Mouse (Mus musculus): ENCODE measurements around the gene Slc6a19.
A peak's percentile ranks its signal among the peaks of the same experiment; 100 is the strongest.
"Not testable (repeated sequence)": the region's sequence is repeated elsewhere in the genome, so short reads cannot be mapped to it uniquely, and the experiment has no call there.

The Slc6a19 gene

DNA sequence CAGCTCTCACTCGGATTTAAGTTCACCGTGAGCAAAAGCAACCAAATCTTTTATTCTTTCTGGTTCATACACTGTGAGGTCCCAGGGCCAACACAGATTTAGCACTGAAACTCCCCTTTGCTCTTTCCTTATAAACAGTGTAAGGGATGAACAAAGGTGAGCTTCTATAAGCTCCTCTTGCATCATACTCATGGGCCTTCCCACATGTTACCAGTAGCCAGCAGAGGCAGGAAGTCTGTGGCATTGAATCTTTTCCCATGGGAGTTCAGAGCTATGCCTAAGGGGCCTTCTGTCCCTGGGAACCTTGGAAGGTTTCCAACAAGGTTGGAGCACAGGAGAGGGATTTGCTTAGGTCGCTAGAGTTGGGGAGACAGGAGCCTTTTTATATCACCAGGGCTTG is 7.6 kb upstream of the Slc6a19 start:
- DNase-seq (ENCODE audit: low spot score): no peak

DNA sequence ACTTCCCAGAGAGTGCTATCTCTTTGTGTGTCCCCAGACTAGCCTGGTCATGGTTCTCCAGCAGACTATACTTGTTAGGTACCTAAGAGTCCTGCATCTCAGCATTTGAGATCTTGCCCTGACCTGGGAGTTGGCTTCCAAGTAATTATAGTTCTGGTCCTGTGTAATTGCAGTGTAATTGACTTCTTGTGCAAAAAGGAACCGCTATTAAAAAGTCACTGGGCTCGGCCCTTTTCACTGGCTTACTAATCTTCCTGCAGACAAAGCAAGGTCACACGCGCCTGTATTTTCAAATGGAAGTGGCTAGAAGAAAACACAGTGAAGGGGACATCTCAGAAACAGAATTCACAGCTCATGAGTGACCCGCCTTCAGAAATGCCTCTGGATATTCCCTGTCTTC is 7.1 kb upstream of the Slc6a19 start:
- DNase-seq (ENCODE audit: low spot score): no peak

DNA sequence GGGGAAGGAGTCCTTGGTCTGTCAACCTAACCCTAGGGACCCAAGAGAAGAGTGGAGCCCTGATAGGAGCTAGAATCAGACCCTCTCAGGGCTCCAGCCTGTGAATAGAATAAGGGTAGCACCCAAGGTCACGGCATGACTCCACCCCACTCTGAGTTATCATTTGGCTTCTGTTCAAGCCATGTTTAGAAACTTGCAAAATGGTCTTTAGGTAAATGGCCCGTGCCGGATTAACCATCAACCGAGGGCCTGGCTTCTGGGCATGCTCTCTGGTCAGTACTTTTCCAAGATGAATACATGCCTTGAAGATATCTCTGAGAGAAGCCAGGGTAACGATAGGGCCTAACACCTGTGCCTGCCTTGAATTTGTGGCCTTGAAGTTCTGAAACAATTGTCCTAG is 6.6 kb upstream of the Slc6a19 start:
- no peak for DNase-seq (ENCODE audit: low spot score)

- no peak for DNase-seq (ENCODE audit: low spot score)
Measured at GRCm38 (mm10) chr13:73709491-73709890, 4.8 kb upstream of the Slc6a19 start.

- not testable (repeated sequence) for DNase-seq (ENCODE audit: low spot score)
Measured at GRCm38 (mm10) chr13:73703486-73703885, 1.2 kb downstream of the Slc6a19 start.

- no peak for DNase-seq (ENCODE audit: low spot score)
Measured at GRCm38 (mm10) chr13:73702776-73703175, 1.9 kb downstream of the Slc6a19 start.

DNA sequence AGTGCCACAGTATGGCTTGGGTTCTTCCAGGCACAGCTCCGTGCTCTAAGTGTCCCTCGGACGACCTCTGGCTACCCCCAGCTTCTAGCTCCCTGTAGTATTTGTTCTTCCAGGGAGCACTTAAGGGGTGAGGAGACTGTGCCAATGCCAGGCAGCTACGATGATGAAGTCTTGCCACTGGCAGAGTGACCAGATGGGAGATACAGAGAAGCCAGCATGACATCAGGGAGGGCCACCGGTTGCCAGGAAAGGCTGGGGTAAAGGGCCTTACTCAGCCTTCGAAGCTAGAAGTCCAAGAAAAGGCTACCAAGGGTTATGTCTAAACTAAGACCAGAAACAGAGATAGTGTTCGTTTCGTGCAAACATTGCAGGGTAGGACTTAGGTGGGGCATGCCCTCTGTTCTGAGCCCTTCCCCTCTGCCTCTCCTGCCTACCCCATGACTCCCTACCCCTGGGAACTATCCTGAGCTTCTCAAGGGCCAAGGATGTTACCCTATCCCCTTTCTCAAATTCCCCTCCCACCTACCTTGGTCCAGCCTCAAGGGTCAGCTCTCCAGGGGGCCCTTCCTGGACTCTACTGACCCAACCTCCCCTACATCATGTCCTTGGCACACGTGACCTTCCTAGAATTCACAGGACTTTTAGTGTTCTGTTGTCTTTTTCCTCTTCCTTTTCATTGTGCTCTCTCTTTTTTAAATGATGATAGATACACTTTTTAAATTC is 3.3 kb downstream of the Slc6a19 start:
- DNase-seq (ENCODE audit: low spot score): no peak

DNA sequence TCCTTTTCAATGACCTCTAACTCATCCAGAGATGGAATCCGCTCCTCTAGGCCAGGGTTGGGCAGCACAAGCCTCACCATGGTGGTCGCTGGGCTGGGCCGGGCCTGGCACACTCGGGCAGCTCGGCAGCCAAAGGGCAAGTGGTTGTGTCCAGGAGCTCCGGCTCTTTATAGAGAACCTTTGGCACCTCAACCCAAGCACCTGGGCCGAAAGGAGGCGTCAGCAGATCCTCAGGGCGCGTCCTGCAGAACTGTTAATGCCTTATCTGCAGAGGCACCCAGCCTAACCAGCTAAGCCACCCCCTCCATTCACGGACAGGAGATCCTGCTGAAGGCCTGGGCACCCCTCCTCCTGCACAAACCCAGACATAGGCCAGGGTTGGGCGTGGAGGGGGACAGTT is 4.1 kb downstream of the Slc6a19 start:
- DNase-seq (ENCODE audit: low spot score): no peak

DNA sequence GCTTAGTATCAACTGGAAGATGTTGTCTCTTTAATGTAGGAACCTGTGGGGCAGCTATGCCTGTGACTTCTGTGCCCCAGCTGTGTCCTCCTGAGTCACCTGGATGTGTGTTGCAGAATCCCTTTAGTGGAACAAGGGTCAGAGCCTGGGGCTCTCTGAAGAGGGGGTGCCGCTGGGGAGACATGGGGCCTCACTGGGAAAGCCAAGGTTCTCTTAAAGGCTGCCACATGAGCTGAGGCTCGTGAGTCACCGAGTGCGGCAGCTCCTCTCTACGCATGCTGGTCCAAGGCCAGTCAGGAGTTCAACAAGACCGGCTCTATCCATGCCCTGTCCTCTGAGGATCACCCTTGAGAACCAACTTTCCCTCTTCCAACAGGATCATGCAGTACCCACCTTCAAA is 5.0 kb downstream of the Slc6a19 start:
- DNase-seq (ENCODE audit: low spot score): no peak

DNA sequence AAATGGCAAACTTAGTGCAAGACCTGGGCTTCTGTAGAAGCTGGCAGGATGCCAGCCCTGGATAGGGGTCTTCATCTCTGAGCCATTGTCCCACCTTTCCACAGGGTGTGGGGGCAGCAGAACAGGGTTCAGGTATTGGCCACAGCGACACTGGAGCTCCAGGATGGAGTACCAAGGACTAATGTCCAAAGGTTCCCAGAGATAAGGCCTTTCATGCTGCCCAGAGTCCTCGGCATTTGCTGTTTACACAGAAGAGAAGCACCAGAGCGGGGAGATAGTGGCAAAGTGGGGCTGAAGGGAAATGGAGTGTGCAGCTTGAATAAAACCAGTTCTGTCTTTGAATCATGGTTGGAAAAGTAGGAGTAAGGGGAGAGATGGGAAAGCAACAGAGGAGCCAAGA is 8.1 kb downstream of the Slc6a19 start:
- DNase-seq (ENCODE audit: low spot score): no peak

DNA sequence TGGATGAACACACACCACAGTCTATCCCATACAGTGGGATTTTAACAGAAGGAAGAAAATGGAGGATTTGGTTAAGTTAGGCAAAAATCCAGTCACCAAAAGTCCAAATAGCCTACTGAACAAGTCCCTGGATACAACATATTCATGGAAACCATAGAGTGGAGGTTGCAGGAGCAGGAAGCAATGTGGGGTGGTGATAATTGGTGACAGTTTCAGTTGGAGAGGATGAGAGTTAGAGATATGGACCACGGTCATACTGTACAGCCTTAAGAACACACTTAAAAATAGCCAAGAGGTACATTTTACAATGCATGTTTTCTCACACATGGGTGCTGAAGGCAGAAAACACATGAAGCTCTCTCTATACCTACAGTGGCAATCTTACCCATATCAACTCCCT is 9.7 kb downstream of the Slc6a19 start:
- DNase-seq (ENCODE audit: low spot score): no peak

DNA sequence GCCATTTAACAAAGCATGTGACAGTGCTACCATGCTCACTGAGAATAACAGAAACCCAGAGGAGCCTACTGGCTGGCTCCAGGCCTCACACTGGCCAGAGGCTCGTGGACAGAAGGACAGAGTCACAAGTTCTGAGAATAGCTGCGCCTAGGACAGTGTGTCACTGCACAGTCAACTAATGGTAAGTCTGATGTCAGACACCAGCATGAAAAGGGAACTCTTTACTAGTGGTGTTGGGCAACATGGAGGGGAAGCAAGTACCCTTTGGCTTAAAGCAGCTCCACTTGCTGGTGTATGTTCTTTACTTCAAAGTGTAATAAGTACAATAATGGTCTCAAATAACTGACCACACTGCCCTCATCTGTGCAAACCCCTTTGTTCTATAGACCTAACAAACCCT is 11.3 kb downstream of the Slc6a19 start:
- DNase-seq (ENCODE audit: low spot score): no peak

- DNase-seq (ENCODE audit: low spot score): peak; percentile 40
Measured at GRCm38 (mm10) chr13:73692249-73692868, 12.3 kb downstream of the Slc6a19 start.

DNA sequence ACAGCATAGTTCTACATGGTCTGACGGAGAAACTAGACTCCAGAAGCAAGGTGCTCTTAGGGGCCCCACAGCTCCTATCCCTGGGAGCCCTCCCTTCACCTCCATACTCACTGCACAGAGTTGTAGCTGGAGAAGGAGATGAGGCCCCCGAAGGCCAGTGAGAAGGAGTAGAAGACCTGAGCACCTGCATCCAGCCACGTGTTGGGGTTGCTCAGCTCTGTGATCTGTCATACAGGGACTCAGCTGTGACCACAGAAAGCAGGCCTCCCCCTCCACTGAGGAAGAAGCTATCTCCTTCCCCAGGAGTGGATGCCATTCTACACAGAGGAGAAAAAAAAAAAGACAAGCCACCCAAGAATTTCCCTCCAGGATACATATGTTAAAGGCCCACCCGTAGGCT is 15.7 kb downstream of the Slc6a19 start:
- DNase-seq (ENCODE audit: low spot score): no peak

- no peak for DNase-seq (ENCODE audit: low spot score)
Measured at GRCm38 (mm10) chr13:73687601-73688000, 17.1 kb downstream of the Slc6a19 start.

- DNase-seq (ENCODE audit: low spot score): no peak
Measured at GRCm38 (mm10) chr13:73685502-73685901, 19.2 kb downstream of the Slc6a19 start.

- DNase-seq (ENCODE audit: low spot score): no peak
Measured at GRCm38 (mm10) chr13:73684412-73684811, 20.3 kb downstream of the Slc6a19 start.

DNA sequence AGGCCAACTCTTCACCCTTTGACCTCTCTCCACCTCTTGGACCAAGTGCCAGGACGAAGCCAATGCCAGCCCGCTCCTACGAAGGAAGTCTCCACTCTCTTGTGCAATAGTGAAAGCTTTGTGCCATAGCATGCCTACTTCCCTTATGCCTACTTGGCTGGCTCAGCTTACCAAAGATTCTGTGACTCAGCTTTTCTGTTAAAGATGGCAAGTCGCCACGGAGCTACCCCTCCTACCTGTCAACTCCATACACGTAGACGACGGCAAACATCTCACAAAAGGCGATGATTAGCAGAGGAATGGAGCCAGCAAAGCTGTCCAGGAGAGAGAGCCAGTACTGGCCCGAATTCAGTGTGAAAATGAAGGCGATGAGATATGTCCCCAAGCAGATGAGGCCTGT is 21.0 kb downstream of the Slc6a19 start:
- no peak for DNase-seq (ENCODE audit: low spot score)

GRCm38 (mm10) chr13:73682226-73682625 is 22.4 kb downstream of the Slc6a19 start:
- no peak for DNase-seq (ENCODE audit: low spot score)

DNA sequence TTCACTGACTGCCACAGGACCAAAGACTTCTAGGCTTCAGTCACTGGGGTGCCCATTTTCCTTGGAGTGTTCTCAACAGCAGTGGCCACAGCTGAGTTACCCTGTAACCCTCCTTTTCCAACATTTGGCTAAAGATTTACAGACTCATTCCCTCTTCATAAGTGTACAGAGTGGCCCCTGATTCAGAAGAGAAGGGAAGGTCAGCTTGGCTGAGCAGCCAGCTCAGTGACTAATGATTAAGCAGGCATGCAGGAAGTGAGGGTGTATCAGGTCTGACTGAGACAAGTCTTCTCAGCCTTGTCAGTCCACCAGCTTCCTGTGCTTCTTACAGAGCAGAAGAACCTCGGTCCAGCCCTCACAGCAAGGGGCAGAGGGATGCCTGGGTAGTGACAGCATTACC is 24.3 kb downstream of the Slc6a19 start:
- DNase-seq (ENCODE audit: low spot score): no peak

DNA sequence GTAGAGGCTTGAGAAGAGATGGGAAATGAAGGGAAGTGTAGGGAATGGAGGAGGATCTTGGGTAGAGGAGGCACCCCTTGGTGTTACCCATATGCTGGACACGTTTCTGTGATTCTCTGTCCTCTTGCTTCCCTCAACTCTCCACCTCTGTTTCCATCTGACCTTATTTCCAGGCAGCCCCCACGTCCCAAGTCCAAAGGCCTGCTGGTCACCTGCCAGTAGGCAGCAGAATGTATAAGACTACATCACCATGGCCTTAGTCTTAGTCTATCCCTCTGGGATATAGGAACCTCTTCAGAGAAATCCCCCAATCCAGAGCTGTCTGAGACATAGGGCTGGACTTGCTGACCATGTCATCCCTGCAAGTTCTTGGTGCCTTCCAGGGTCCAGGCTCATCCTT is 25.4 kb downstream of the Slc6a19 start:
- no peak for DNase-seq (ENCODE audit: low spot score)

- no peak for DNase-seq (ENCODE audit: low spot score)
Measured at GRCm38 (mm10) chr13:73677853-73678252, 26.8 kb downstream of the Slc6a19 start, which contains the start of gene Slc6a18. Gene Slc6a18, minus strand, starts transcription at chr13:73678023.

GRCm38 (mm10) chr13:73675161-73675560 is 29.5 kb downstream of the Slc6a19 start:
- no peak for DNase-seq (ENCODE audit: low spot score)

DNA sequence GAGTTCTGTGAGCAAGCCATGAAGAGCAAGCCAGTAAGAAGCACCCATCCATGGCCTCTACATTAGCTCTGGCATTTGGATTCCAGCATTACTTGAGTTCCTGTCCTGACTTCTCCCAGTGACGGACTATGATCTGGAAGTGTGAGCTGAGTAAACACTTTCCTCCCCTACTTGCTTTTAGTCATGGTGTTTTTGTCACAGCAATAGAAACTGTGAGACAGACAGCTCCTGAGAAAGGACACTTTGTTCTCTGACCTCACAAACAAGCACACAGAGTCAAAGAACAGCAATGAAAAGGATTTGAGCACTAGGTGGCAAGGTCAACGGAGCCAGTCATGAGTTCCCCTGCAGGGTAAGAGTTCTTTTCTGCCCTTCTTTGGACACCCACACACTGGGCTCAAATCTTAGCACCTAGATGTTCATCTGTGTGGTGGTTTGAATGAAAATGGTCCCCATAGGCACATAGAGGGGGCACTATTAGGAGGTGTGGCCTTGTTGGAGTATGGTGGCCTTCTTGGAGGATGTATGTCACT is 44.4 kb downstream of the Slc6a19 start:
- no peak for DNase-seq (ENCODE audit: low spot score)
